Mouse (Mus musculus) megakaryocyte, embryonic 14.5 days (primary cell): Measurements from ENCODE around the gene Gm973. TPM values are rescaled to one million over a fixed set of nuclear protein-coding genes. Genes with fewer than 3 reads are reported as not detected.

ENCODE experiments used
- H3K27me3 ChIP-seq: replicated peaks from 2 replicates; pipeline ENCODE3; 2012; ENCODE audit warnings: inconsistent platforms
- H3K36me3 ChIP-seq: replicated peaks from 2 replicates; pipeline ENCODE3; 2012; ENCODE audit warnings: low read length, inconsistent platforms, mixed read lengths
- H3K4me1 ChIP-seq: 2 replicates; pipeline ENCODE4 v1.6.1; 2012; ENCODE audit warnings: inconsistent platforms
- H3K4me3 ChIP-seq: replicated peaks from 2 replicates; pipeline ENCODE3; 2012; ENCODE audit warnings: moderate library complexity, mild to moderate bottlenecking, inconsistent platforms
- H3K9me3 ChIP-seq: 2 replicates; pipeline ENCODE4 v1.6.1; 2012; ENCODE audit warnings: inconsistent platforms
- FLI1 ChIP-seq: IDR thresholded peaks from 2 replicates; pipeline ENCODE4 v1.6.1; 2012; ENCODE audit warnings: low read length, inconsistent platforms, mixed read lengths
- GATA1 ChIP-seq: IDR thresholded peaks from 3 replicates; pipeline ENCODE4 v1.6.1; 2012; ENCODE audit warnings: mixed read lengths, low read length, inconsistent platforms, borderline replicate concordance
- polyA plus RNA-seq: library from polyadenylated mRNA; stranded (reverse); fragments of >175 nt; gene quantifications from 2 replicates; pipeline ENCODE4 v1.2.3, GENCODE M21; 2012; ENCODE audit warnings: low replicate concordance; ENCODE audit not compliant: insufficient read depth

The Gm973 gene
- polyA plus RNA-seq, 1 experiment, result not detected

DNA sequence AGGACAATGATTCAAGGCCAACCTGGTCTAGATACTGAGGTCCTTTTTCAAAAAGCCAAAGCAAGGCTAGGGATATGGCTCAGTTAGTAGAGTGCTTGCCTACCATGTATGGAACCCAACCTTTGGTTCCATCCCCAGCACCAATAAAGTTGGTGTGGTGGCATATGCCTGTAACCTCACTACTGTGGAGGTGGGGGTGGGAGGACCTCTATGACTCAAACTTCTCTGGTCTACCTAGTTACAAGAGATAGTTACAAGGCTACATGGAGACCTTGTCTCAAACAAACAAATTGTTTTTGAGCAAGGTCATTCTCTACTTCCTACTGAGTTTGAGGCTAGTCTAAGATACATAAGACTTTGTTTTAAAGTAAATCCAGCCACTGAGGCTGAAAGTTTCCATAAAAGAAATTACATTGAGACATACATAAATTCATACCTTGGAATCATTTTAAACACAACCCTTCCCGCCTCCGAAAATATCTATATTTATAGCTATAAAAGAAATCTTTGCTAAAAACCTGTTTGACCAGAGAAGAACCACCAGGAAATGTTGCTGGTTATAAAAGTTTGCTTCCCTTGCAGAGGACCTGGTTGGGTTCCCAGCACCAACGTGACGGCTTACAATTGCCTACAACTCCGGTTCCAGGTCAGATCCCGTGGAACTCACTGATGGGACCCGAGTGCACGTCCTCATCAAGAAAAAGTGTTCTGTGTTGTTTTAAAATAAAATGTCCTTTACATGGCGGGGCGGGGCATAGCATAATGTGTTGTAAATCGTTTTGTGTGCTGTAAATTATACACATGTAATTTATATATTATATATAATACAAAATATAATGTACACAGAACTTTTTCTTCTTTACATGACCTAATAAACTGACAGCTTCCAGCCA lies 168.1 kb downstream of the Gm973 start:
- H3K4me3 ChIP-seq, result peak overlapping the region; percentile 96
- TF ChIP-seq GATA1 (no peak), FLI1 (no peak)
- peaks cover 4% of the 10 kb centered on the region for H3K36me3 ChIP-seq
- peaks cover 35% of the 10 kb centered on the region for H3K4me1 ChIP-seq
- H3K27me3 ChIP-seq, result no peaks in the 10 kb centered on the region
- H3K9me3 ChIP-seq, result no peaks in the 10 kb centered on the region

DNA sequence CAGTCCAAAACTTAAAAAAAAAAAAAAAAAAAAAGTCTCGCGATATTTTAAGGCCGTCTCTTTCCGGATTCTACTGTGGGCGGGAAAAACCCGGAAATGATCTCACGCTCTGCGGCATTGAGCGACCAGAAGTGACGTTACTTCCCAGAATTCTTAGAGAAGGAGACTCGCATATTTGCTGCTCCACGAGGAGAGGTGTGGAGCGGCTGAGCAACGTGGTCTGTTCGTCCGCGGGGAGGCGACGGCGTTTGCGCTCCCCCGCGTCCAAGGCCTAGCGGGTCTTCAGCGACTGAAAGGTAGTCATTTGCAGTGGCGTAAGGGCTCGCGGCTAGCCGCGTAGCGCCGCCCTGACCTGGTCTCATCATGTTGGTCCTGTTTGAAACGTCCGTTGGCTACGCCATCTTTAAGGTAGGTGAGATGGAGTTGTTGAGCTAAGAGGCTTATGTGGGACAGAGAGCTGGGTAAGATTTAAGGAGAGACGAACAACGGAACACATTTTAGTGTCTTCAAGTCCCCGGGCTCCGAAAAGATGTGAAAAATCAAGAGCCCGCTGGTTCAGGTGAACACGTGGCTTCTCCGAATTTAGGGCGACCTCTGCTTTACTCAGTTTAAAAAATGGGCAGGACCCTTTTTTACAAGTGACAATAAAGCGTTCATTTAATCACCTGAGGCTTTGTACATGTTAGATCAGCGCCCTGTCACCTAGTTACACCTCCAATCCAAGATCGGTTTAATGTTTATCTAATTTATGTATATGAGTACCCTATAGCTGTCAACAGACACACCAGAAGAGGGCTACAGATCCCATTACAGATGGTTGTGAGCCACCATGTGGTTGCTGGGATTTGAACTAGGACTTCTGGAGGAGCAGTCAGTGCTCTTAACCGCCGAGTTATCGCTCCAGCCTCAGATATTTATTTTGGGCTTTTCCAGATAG lies 169.0 kb downstream of the Gm973 start, which contains the start of gene Nop58:
Gene Nop58 (plus strand): TSS at position 153 of the 937 bp plus-strand sequence.
- Histone ChIP-seq H3K4me3 (peak within 1 kb of the TSS; percentile 96), H3K9me3 (no peaks in the 10 kb centered on the region), H3K27me3 (no peaks in the 10 kb centered on the region), H3K4me1 (peaks cover 35% of the 10 kb centered on the region), H3K36me3 (peaks cover 12% of the 10 kb centered on the region)
- TF ChIP-seq GATA1, result no peak
- peak; percentile 96 for TF ChIP-seq FLI1

Other genes starting within 250 kb of the Gm973 start
- gene Fzd7, start 33.8 kb upstream of the Gm973 start, polyA plus RNA-seq, result 0.31 and 0.60 TPM in 2 replicates
- 34.8 and 278 TPM in 2 replicates for gene Sumo1, start 154.6 kb downstream of the Gm973 start, polyA plus RNA-seq
- gene Nop58, start 168.7 kb downstream of the Gm973 start, polyA plus RNA-seq, result 30.2 and 51.7 TPM in 2 replicates
- 0.28 TPM in 1 of 2 replicates, not detected in the other for gene Bmpr2, start 247.1 kb downstream of the Gm973 start, polyA plus RNA-seq